18 mouse cellular contexts compared by ENCODE assay signal in the genomic region with DNA sequence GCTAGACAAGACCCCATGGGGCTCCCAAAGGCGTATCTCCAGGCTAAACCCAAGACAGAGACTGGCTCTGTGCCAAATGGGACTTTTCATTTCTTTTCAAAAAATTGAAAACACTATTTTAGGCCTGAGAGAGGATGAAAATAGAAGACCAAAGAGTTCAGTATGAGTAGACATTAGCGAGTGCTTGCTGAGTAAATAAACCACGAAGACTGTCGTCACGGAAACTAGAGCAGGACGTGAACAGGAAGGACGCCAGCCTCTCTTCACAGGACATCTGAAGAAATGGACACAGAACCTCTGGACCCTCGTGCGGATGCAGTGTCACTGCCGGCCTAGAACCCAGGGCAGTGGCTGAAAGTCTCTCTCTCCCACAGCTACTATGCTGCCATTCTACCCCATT. TPM values are rescaled to one million over a fixed set of nuclear protein-coding genes. Genes with fewer than 3 reads are reported as not detected.
A peak's percentile ranks its signal among the peaks of the same experiment; 100 is the strongest.
DNase-seq lines count a peak whose midpoint lies in the region; ATAC-seq lines count a peak whose summit lies in the region.
"Had no signal": no experiment of that assay in that cellular context is flagged by ENCODE, and none has a peak within 500 bp of the region (broad histone marks: within the 10 kb centered on the region; RNA-seq: fewer than 3 reads in every experiment).

No protein-coding gene starts in this region.

- WGBS in heart, embryonic 11.5 days (ENCODE audit: insufficient replicate concordance), result 76% methylated on average over 10 of the region's 10 CpGs

- H3K36me3 ChIP-seq in heart, embryonic 11.5 days (ENCODE audit: control insufficient read depth, insufficient read depth, low read length), result no peaks in the 10 kb centered on the region
- H3K36me3 ChIP-seq: embryonic facial prominence, embryonic 15.5 days; limb, embryonic 15.5 days; lung, embryonic 15.5 days; midbrain, embryonic 12.5 days had no signal

- H3K9me3 ChIP-seq in heart, embryonic 11.5 days (replicated peaks; ENCODE audit: control insufficient read depth, low read length), result no peaks in the 10 kb centered on the region
- H3K9me3 ChIP-seq: embryonic facial prominence, embryonic 15.5 days; limb, embryonic 15.5 days; lung, embryonic 15.5 days; midbrain, embryonic 12.5 days had no signal

- no peak overlapping the region for H3K4me2 ChIP-seq in heart, embryonic 11.5 days
- H3K4me2 ChIP-seq: embryonic facial prominence, embryonic 15.5 days; limb, embryonic 15.5 days; lung, embryonic 15.5 days; midbrain, embryonic 12.5 days had no signal

- no peak overlapping the region for H3K9ac ChIP-seq in heart, embryonic 11.5 days (ENCODE audit: low read depth, low read length)
- H3K9ac ChIP-seq: embryonic facial prominence, embryonic 15.5 days; limb, embryonic 15.5 days; lung, embryonic 15.5 days; midbrain, embryonic 12.5 days had no signal

- peak; percentile 4 for DNase-seq in embryo, embryonic 10.5 days (ENCODE audit: low spot score)
- no peak for DNase-seq in embryo, embryonic 11 days
- peak; percentile 3 to 10 for DNase-seq in heart, adult 9 months (ENCODE audit: low spot score in 2 of 2)
- DNase-seq in 416B (ENCODE audit: low read depth) (peak; percentile 71), liver (no peak)
- peak; percentile 69 for DNase-seq in induced T-regulatory cell, adult 2 months (ENCODE audit: low read depth)
- DNase-seq in adrenal gland, postnatal 4 days (ENCODE audit: low spot score in 2 of 2), result no peak
- DNase-seq: adrenal gland, adult 2 months; cerebellum, adult 18-20 months; gastrocnemius, postnatal 10 days; right cerebral cortex, postnatal 14 days had no signal

- no peak overlapping the region for H3K4me3 ChIP-seq in heart, embryonic 11.5 days (ENCODE audit: low read depth, low read length)
- H3K4me3 ChIP-seq: embryonic facial prominence, embryonic 15.5 days; limb, embryonic 15.5 days; lung, embryonic 15.5 days; midbrain, embryonic 12.5 days had no signal

- no peaks in the 10 kb centered on the region; the same call in 1 of the 2 replicates for H3K27me3 ChIP-seq in heart, embryonic 11.5 days (ENCODE audit: control insufficient read depth, insufficient read depth, low read length)
- H3K27me3 ChIP-seq: embryonic facial prominence, embryonic 15.5 days; limb, embryonic 15.5 days; lung, embryonic 15.5 days; midbrain, embryonic 12.5 days had no signal

- ATAC-seq in heart, embryonic 11.5 days (replicated peaks; ENCODE audit: insufficient number of reproducible peaks, low FRiP score, low TSS enrichment), result no peak
- ATAC-seq: hindbrain, postnatal 0 days had no signal

- H3K4me1 ChIP-seq in heart, embryonic 11.5 days (ENCODE audit: control insufficient read depth, insufficient read depth, low read length), result no peaks in the 10 kb centered on the region
- H3K4me1 ChIP-seq: embryonic facial prominence, embryonic 15.5 days; limb, embryonic 15.5 days; lung, embryonic 15.5 days; midbrain, embryonic 12.5 days had no signal

- H3K27ac ChIP-seq in heart, embryonic 11.5 days (ENCODE audit: low read depth, low read length), result no peak overlapping the region
- H3K27ac ChIP-seq: embryonic facial prominence, embryonic 15.5 days; hindbrain, postnatal 0 days; limb, embryonic 15.5 days; lung, embryonic 15.5 days; midbrain, embryonic 12.5 days had no signal

RNA-seq across cellular contexts. Expression of a gene that starts 8.8 kb away (rescaled TPM):
- polyA plus RNA-seq in heart, embryonic 11.5 days (2014; fragmentation: Nextera tagmentation; extraction: Ambion mirVana), result not detected in 2 replicates
- 1 to 10 TPM in 1 of 2 experiments, under 1 TPM in 1; 0.78 to 1.2 TPM for total RNA-seq in adrenal gland, postnatal 4 days (2021)
- total RNA-seq: hindbrain, postnatal 0 days had no signal
- polyA plus RNA-seq: embryonic facial prominence, embryonic 15.5 days; forebrain, embryonic 11.5 days; midbrain, embryonic 12.5 days had no signal

Comparison
In these comparisons a context has a peak if more than half of its experiments do, and no peak if none do; other contexts are left out.
1. DNase-seq: peak in embryo, embryonic 10.5 days (single experiment), heart, adult 9 months (2 of 2), 416B (single experiment) and induced T-regulatory cell, adult 2 months (single experiment); none in embryo, embryonic 11 days (single experiment), adrenal gland, postnatal 4 days (0 of 2) and liver (single experiment).